Mouse (Mus musculus) hindbrain, embryonic 10.5 days (tissue): ENCODE measurements around the gene Olfr212. TPM values are rescaled to one million over a fixed set of nuclear protein-coding genes. Genes with fewer than 3 reads are reported as not detected.
"Not testable (repeated sequence)": the region's sequence is repeated elsewhere in the genome, so short reads cannot be mapped to it uniquely, and the experiment has no call there.

Source experiments
- DNase-seq: peaks from one replicate; pipeline ENCODE4 v3.0.0-alpha.2; 2017; ENCODE audit warnings: low spot score
- H3K27ac ChIP-seq: fragments of 300-500 bp; sonication (generic); 2 replicates; pipeline ENCODE4 v1.5.1; 2016; ENCODE audit warnings: mild to moderate bottlenecking, moderate library complexity
- H3K27me3 ChIP-seq: fragments of 300-500 bp; sonication (generic); 2 replicates; pipeline ENCODE4 v1.6.1; 2016; ENCODE audit warnings: mild to moderate bottlenecking; ENCODE audit not compliant: poor library complexity, insufficient read depth, severe bottlenecking
- H3K36me3 ChIP-seq: fragments of 300-500 bp; sonication (generic); 2 replicates; pipeline ENCODE4 v1.6.1; 2016; ENCODE audit warnings: mild to moderate bottlenecking, moderate library complexity
- H3K4me1 ChIP-seq: fragments of 300-500 bp; sonication (generic); replicated peaks from 2 replicates; pipeline ENCODE4 v1.6.1; 2016; ENCODE audit warnings: mild to moderate bottlenecking
- H3K4me3 ChIP-seq: fragments of 300-500 bp; sonication (generic); 2 replicates; pipeline ENCODE4 v1.5.1; 2016; ENCODE audit warnings: mild to moderate bottlenecking, moderate library complexity
- H3K9me3 ChIP-seq: fragments of 300-500 bp; sonication (generic); 2 replicates; pipeline ENCODE4 v1.6.1; 2016; ENCODE audit warnings: mild to moderate bottlenecking, moderate library complexity
- WGBS: fragments of 180-500 bp; shearing (Covaris S2); methylation state at CpG from one replicate; pipeline ENCODE4 v1.1.7; 2016; 5-methylcytosine and 5-hydroxymethylcytosine counted together
- polyA plus RNA-seq: library from polyadenylated mRNA; unstranded; fragments of >200 nt; fragmentation: Nextera tagmentation; extraction: Ambion mirVana; gene quantifications from 2 replicates; pipeline ENCODE4 v1.2.1, GENCODE M21; 2016

Gene Olfr212
- polyA plus RNA-seq = not detected in 2 replicates

- DNase-seq, H3K27me3 ChIP-seq, H3K4me1 ChIP-seq, H3K27ac ChIP-seq, H3K4me3 ChIP-seq, H3K36me3 ChIP-seq: not testable (repeated sequence)
- WGBS = 90% methylated on average over 20 of the region's 20 CpGs
- H3K9me3 ChIP-seq = peaks cover 37% of the 10 kb centered on the region
Measured at GRCm38 (mm10) chr6:116506302-116507003, at the start of gene Olfr212. TSS of gene Olfr212 (plus strand) at chr6:116506516.

DNA sequence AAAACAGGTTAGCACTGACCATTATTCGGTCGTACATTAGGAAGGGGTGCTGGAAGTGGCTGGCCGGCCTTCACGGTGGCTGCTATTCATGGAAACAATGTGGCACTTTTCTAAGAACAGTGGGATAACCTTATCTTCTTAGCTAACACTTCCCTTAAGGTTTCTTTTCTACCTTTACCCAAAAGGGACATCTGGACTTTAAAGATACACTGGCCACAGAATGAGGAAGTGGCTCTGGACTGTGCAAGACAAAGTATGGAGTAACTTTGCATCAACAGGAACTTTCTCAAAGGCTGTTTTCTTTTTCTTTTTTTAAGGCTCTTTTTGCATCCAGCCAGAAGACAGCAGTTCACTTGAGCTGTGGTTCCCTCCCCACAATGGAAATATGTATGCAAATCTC is 47.6 kb upstream of the Olfr212 start:
- Histone ChIP-seq H3K4me1 (peaks cover 15% of the 10 kb centered on the region), H3K4me3 (no peak overlapping the region), H3K27ac (no peak overlapping the region), H3K9me3 (no peaks in the 10 kb centered on the region), H3K36me3 (no peaks in the 10 kb centered on the region), H3K27me3 (peaks cover 41% of the 10 kb centered on the region)
- WGBS = 84% methylated on average over 4 of the region's 4 CpGs
- DNase-seq = no peak

DNA sequence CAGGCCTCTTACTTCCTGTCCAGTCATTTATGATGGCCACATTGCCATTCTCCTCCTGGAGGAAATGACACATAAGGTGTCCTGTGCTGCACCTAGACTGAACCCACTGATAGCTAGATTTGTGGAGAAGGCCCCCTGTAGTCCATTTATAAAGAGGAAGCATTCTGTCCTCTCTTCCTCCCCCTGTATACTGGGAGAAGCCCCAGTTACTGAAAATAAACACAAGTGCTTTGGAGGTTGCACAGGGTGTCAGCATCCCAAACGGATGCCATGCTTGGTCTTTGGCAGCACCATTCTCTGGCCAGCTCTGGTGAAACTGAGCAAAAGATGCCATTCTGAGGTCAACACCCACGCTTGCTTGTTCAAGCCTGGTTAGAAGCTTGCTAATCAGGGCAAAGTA is 47.1 kb upstream of the Olfr212 start:
- Histone ChIP-seq H3K36me3 (no peaks in the 10 kb centered on the region), H3K27ac (no peak overlapping the region), H3K4me3 (no peak overlapping the region), H3K27me3 (peaks cover 41% of the 10 kb centered on the region), H3K4me1 (peaks cover 15% of the 10 kb centered on the region), H3K9me3 (no peaks in the 10 kb centered on the region)
- DNase-seq = no peak
- 84% methylated on average over 2 of the region's 2 CpGs for WGBS

- no peaks in the 10 kb centered on the region for H3K9me3 ChIP-seq
- no peaks in the 10 kb centered on the region for H3K36me3 ChIP-seq
- H3K27ac ChIP-seq = peak within 1 kb of the TSS; percentile 56; the same call in 1 of the 2 replicates
- peaks cover 15% of the 10 kb centered on the region for H3K4me1 ChIP-seq
- peak within 1 kb of the TSS; percentile 61 for H3K4me3 ChIP-seq
- 2% methylated on average over 43 of the region's 43 CpGs for WGBS
- DNase-seq = peak; percentile 51
- H3K27me3 ChIP-seq = peaks cover 41% of the 10 kb centered on the region
Measured at GRCm38 (mm10) chr6:116460544-116461283, 45.6 kb upstream of the Olfr212 start, which contains the start of gene Alox5. TSS of gene Alox5 (minus strand) at chr6:116461178.

- 41% methylated on average over 3 of the region's 3 CpGs for WGBS
- no peaks in the 10 kb centered on the region for H3K9me3 ChIP-seq
- no peaks in the 10 kb centered on the region for H3K4me1 ChIP-seq
- H3K27ac ChIP-seq = no peak overlapping the region
- H3K36me3 ChIP-seq = no peaks in the 10 kb centered on the region
- H3K4me3 ChIP-seq = no peak overlapping the region
- DNase-seq = no peak
- no peaks in the 10 kb centered on the region for H3K27me3 ChIP-seq
Measured at GRCm38 (mm10) chr6:116468081-116468480, 38.2 kb upstream of the Olfr212 start.

- Histone ChIP-seq H3K9me3 (no peaks in the 10 kb centered on the region), H3K27ac (no peak overlapping the region), H3K4me3 (no peak overlapping the region), H3K36me3 (no peaks in the 10 kb centered on the region), H3K4me1 (no peaks in the 10 kb centered on the region), H3K27me3 (no peaks in the 10 kb centered on the region)
- WGBS = 88% methylated on average over 1 of the region's 1 CpGs
- DNase-seq = no peak
Measured at GRCm38 (mm10) chr6:116485081-116485480, 21.2 kb upstream of the Olfr212 start.

DNA sequence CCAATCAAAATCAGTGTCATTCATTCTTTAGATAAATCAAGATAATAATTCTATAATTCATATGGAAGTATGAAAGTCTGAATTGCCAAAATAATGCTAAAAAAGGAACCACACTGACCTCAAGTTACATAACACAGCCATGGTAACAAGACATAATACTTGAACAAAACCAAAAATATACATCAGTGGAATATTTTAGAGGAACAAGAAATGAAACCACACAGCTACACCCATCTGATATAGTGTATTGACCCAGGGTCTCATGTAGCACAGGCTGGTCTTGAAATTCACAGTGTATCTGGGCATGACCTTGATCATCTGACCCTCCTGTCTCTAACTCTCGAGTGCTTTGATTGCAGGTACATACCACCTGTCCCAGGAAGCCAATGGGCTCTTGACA is 19.5 kb upstream of the Olfr212 start:
- H3K4me3 ChIP-seq = no peak overlapping the region
- no peaks in the 10 kb centered on the region for H3K9me3 ChIP-seq
- no peaks in the 10 kb centered on the region for H3K36me3 ChIP-seq
- no peak overlapping the region for H3K27ac ChIP-seq
- DNase-seq = no peak
- H3K4me1 ChIP-seq = peaks cover 6% of the 10 kb centered on the region
- H3K27me3 ChIP-seq = no peaks in the 10 kb centered on the region
- 80% methylated on average over 1 of the region's 1 CpGs for WGBS

DNA sequence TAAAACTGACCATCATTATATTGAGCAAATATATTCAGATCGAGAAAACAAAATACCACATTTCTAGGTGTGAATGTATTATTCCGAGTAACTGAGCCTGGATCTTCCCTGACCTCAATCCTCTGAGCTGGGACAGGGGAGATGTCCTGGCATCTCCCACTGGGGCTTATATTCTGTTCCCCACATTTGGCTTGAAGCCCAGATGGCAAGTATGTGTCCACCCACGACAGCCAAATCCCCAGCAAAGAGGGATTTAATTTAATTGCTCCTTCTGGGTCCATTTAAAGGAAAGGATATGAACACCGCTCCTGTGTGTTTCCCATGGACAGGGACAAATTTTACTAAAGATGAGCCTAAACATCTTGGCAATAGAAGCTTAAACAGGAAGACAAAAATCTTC is 17.5 kb upstream of the Olfr212 start, which contains the start of gene Olfr211:
Olfr211 (plus strand) TSS at position 301 of the 400 bp plus-strand sequence.
- H3K4me1 ChIP-seq = peaks cover 6% of the 10 kb centered on the region
- no peaks in the 10 kb centered on the region for H3K9me3 ChIP-seq
- no peak within 1 kb of the TSS for H3K27ac ChIP-seq
- H3K27me3 ChIP-seq = no peaks in the 10 kb centered on the region
- no peak for DNase-seq
- no peaks in the 10 kb centered on the region for H3K36me3 ChIP-seq
- H3K4me3 ChIP-seq = no peak within 1 kb of the TSS
- WGBS = 81% methylated on average over 4 of the region's 4 CpGs

DNA sequence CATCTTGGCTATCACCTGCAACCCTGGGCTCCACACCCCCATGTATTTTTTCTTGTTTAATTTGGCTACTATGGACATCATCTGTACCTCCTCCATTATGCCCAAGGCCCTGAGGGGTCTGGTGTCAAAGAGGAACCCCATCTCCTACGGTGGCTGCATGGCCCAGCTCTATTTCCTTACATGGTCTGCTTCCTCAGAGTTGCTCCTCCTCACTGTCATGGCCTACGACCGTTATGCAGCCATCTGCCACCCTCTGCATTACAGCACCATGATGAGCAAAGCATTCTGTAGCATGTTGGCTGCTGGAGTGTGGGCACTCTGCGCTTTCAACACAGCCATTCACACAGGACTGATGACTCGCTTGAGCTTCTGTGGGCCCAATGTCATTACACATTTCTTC is 12.6 kb upstream of the Olfr212 start:
- Histone ChIP-seq H3K27me3 (no peaks in the 10 kb centered on the region), H3K4me3 (no peak overlapping the region), H3K4me1 (peaks cover 6% of the 10 kb centered on the region), H3K36me3 (no peaks in the 10 kb centered on the region), H3K9me3 (no peaks in the 10 kb centered on the region), H3K27ac (no peak overlapping the region)
- DNase-seq = no peak
- WGBS = 88% methylated on average over 5 of the region's 5 CpGs

- WGBS = 79% methylated on average over 1 of the region's 1 CpGs
- no peak for DNase-seq
- no peak overlapping the region for H3K27ac ChIP-seq
- H3K9me3 ChIP-seq = no peaks in the 10 kb centered on the region
- H3K4me1 ChIP-seq = no peaks in the 10 kb centered on the region
- no peaks in the 10 kb centered on the region for H3K36me3 ChIP-seq
- H3K4me3 ChIP-seq = no peak overlapping the region
- H3K27me3 ChIP-seq = no peaks in the 10 kb centered on the region
Measured at GRCm38 (mm10) chr6:116495960-116496359, 10.4 kb upstream of the Olfr212 start.

DNA sequence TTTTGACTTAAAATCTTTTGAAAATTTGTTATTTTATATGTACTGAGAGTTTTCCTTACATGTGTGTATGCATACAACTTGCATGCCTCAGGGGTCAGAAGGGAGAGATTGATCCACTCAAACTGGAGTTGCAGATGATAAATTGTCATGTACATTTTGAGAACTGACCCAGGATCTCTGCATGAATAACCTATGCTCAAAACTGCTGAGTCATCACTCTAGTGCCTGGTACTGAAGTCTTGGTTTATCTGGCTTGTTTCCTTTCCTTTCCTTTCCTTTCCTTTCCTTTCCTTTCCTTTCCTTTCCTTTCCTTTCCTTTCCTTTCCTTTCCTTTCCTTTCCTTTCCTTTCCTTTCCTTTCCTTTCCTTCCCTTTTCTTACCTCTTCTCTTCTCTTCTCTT is 8.5 kb downstream of the Olfr212 start:
- no peaks in the 10 kb centered on the region for H3K9me3 ChIP-seq
- H3K27ac ChIP-seq = no peak overlapping the region
- no peak for DNase-seq
- no peak overlapping the region for H3K4me3 ChIP-seq
- no peaks in the 10 kb centered on the region for H3K4me1 ChIP-seq
- no peaks in the 10 kb centered on the region for H3K36me3 ChIP-seq
- H3K27me3 ChIP-seq = no peaks in the 10 kb centered on the region

GRCm38 (mm10) chr6:116538156-116538555 is 31.8 kb downstream of the Olfr212 start, which contains the start of gene Olfr213:
TSS of gene Olfr213 (plus strand) at chr6:116538456.
- Histone ChIP-seq H3K4me3 (no peak within 1 kb of the TSS), H3K36me3 (no peaks in the 10 kb centered on the region), H3K9me3 (no peaks in the 10 kb centered on the region), H3K27me3 (no peaks in the 10 kb centered on the region), H3K27ac (no peak within 1 kb of the TSS), H3K4me1 (no peaks in the 10 kb centered on the region)
- WGBS = 78% methylated on average over 1 of the region's 1 CpGs
- DNase-seq = no peak

- WGBS = 92% methylated on average over 2 of the region's 2 CpGs
- no peaks in the 10 kb centered on the region for H3K27me3 ChIP-seq
- DNase-seq = no peak
- no peaks in the 10 kb centered on the region for H3K36me3 ChIP-seq
- no peaks in the 10 kb centered on the region for H3K4me1 ChIP-seq
- no peaks in the 10 kb centered on the region for H3K9me3 ChIP-seq
- H3K27ac ChIP-seq = no peak overlapping the region
- no peak overlapping the region for H3K4me3 ChIP-seq
Measured at GRCm38 (mm10) chr6:116542500-116542899, 36.2 kb downstream of the Olfr212 start.
